Mouse (Mus musculus): ENCODE results near the gene Naa10.

The Naa10 gene

GRCm38 (mm10) chrX:73914827-73915703 is 6.7 kb downstream of the Naa10 start:
- peak; percentile 75 for DNase-seq (ENCODE audit: extremely low spot score, low spot score)

- DNase-seq (ENCODE audit: extremely low spot score, low spot score): no peak
These were observed 10.2 kb downstream of the Naa10 start for GRCm38 (mm10) chrX:73911588-73911987.

- no peak for DNase-seq (ENCODE audit: extremely low spot score, low spot score)
These were observed 10.6 kb downstream of the Naa10 start for GRCm38 (mm10) chrX:73911156-73911555.

GRCm38 (mm10) chrX:73910451-73910850 is 11.3 kb downstream of the Naa10 start:
- DNase-seq (ENCODE audit: extremely low spot score, low spot score): no peak

GRCm38 (mm10) chrX:73910049-73910448 is 11.7 kb downstream of the Naa10 start:
- no peak for DNase-seq (ENCODE audit: extremely low spot score, low spot score)

GRCm38 (mm10) chrX:73897959-73898358 is 23.8 kb downstream of the Naa10 start:
- DNase-seq (ENCODE audit: extremely low spot score, low spot score): no peak

- peak; percentile 19 for DNase-seq (ENCODE audit: extremely low spot score, low spot score)
These were observed 26.0 kb downstream of the Naa10 start, which contains the start of gene L1cam for GRCm38 (mm10) chrX:73895719-73896118. Gene L1cam (minus strand): TSS chrX:73896105.

- DNase-seq (ENCODE audit: extremely low spot score, low spot score): no peak
These were observed 28.9 kb downstream of the Naa10 start for GRCm38 (mm10) chrX:73892833-73893232.

- no peak for DNase-seq (ENCODE audit: extremely low spot score, low spot score)
These were observed 30.1 kb downstream of the Naa10 start, which contains the start of gene Avpr2 for GRCm38 (mm10) chrX:73891551-73892152. Gene Avpr2 (plus strand): TSS chrX:73892102.

- peak; percentile 18 for DNase-seq (ENCODE audit: extremely low spot score, low spot score)
These were observed 40.3 kb downstream of the Naa10 start for GRCm38 (mm10) chrX:73881463-73881862.

- peak; percentile 14 for DNase-seq (ENCODE audit: extremely low spot score, low spot score)
These were observed 40.7 kb downstream of the Naa10 start for GRCm38 (mm10) chrX:73881036-73881427.

- peak; percentile 28 for DNase-seq (ENCODE audit: extremely low spot score, low spot score)
These were observed 41.3 kb downstream of the Naa10 start for GRCm38 (mm10) chrX:73880194-73881035.

GRCm38 (mm10) chrX:73877014-73877413 is 44.7 kb downstream of the Naa10 start:
- DNase-seq (ENCODE audit: extremely low spot score, low spot score): no peak

GRCm38 (mm10) chrX:73875881-73876280 is 45.9 kb downstream of the Naa10 start:
- no peak for DNase-seq (ENCODE audit: extremely low spot score, low spot score)

- DNase-seq (ENCODE audit: extremely low spot score, low spot score): no peak
These were observed 49.8 kb downstream of the Naa10 start for GRCm38 (mm10) chrX:73871956-73872355.

GRCm38 (mm10) chrX:73871474-73871873 is 50.3 kb downstream of the Naa10 start:
- DNase-seq (ENCODE audit: extremely low spot score, low spot score): no peak

GRCm38 (mm10) chrX:73869334-73869733 is 52.4 kb downstream of the Naa10 start:
- peak; percentile 40 for DNase-seq (ENCODE audit: extremely low spot score, low spot score)

- no peak for DNase-seq (ENCODE audit: extremely low spot score, low spot score)
These were observed 53.9 kb downstream of the Naa10 start for GRCm38 (mm10) chrX:73867852-73868251.

- DNase-seq (ENCODE audit: extremely low spot score, low spot score): no peak
These were observed 54.5 kb downstream of the Naa10 start for GRCm38 (mm10) chrX:73867256-73867655.

All from neural tube, embryonic 10.5 days (tissue).